Mouse (Mus musculus): ENCODE measurements around the gene Mmp17.
"Not testable (repeated sequence)": the region's sequence is repeated elsewhere in the genome, so short reads cannot be mapped to it uniquely, and the experiment has no call there.

Mmp17 gene

DNA sequence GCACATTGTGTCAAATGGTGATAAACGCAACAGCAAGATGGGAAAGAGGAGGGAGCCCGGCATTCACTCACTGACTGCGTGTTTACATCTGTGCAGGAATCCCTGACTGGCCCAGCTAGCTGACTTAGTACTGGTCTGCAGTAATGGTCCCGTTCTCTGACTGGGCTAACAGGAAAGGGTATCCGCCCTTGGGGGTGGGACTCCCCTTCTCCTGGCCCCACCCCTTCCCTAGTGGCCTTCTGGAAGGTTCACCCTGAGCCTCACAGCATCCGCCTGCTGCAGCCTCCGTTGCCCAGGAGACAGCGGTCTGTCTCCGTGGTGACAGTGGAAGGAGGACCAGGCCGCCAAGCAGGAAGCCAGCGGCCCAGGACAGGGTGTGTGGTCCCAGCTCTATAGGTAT, 6.9 kb downstream of the Mmp17 start:
- DNase-seq (ENCODE audit: low read depth, low spot score) = no peak

DNA sequence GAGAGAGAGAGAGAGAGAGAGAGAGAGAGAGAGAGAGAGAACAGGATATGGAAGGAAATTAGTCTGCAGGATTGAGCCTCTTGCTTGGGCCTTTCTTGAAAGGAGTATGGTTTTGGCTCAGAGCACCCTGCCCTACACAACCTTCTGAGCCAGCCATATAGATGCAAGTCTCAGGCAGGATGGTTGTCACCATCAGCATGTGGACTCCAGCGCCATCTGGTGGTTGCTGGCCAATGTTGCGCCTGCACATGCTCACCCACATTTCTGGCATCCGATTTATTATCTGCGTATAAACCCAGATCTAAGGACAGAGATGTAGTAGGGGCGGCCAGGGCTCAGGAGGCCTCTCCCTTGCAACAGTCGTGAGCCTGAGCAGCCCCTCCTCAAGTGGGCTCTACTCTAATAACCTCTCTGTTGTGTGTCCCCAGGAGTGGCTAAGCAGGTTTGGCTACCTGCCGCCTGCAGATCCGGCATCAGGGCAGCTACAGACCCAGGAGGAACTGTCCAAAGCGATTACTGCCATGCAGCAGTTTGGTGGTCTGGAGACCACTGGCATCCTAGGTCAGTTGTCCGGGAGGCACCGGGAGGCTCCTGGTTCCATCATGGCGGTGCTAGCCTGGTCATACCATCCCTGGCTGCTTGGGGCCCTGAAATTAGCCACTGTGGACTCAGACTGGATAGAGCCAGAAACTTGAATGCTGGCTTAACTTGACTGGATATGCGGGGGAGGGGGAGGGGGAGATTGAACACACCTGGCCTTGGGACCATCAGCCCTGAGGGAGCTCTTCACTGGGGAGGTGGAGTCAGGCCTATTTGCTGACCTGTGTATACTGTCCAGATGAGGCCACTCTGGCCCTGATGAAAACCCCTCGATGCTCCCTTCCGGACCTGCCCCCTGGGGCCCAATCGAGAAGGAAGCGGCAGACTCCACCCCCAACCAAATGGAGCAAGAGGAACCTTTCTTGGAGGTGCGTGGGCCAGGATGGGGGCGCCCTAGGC, 10.4 kb downstream of the Mmp17 start:
- DNase-seq (ENCODE audit: low read depth, low spot score) = peak; percentile 89

- no peak for DNase-seq (ENCODE audit: low read depth, low spot score)
These were observed 18.1 kb downstream of the Mmp17 start for GRCm38 (mm10) chr5:129602071-129602487.

GRCm38 (mm10) chr5:129607476-129607875, 23.5 kb downstream of the Mmp17 start:
- no peak for DNase-seq (ENCODE audit: low read depth, low spot score)

DNA sequence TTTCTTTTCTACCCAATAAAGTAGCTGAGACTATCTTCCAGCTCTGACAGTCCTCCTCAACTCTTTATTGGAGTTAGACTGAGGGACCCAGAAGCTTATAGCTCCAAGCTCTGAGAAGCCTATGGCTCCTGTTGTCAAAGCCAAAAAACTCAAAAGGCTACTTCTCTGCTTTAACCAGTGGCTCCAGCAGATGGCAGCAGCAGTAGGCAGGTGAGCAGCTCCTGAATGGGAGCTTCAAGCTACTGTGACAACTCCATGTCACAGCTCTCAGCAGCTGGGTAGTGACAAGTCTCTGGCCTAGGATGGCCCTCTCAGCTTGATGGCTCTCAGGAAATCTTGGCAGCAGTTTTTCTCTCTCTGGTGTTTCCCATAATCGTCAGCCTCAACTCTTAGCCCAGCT, 27.1 kb downstream of the Mmp17 start:
- DNase-seq (ENCODE audit: low read depth, low spot score) = peak; percentile 80

- DNase-seq (ENCODE audit: low read depth, low spot score) = not testable (repeated sequence)
These were observed 36.6 kb downstream of the Mmp17 start for GRCm38 (mm10) chr5:129620600-129620999.

- DNase-seq (ENCODE audit: low read depth, low spot score) = no peak
These were observed 37.4 kb downstream of the Mmp17 start for GRCm38 (mm10) chr5:129621361-129621760.

DNA sequence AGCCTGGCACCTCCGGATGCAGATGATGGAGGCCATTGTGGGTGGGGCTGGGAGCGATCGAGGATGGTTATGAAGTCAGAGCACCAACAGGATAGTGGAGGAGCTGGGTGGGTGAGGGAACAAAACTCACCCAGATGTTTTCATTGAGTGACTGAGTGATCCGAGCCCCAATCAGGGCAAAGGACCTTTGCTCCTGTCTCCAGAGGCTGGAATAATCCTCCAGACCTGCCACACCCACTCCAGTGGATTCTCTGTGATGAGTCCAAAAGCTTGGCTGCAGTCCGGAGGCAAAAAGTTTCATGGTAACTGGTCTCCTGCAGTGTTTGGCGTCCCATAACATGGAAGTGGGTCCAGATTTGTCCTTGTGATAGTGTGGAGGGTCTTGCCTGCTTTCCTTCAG, 42.1 kb downstream of the Mmp17 start:
- no peak for DNase-seq (ENCODE audit: low read depth, low spot score)

DNA sequence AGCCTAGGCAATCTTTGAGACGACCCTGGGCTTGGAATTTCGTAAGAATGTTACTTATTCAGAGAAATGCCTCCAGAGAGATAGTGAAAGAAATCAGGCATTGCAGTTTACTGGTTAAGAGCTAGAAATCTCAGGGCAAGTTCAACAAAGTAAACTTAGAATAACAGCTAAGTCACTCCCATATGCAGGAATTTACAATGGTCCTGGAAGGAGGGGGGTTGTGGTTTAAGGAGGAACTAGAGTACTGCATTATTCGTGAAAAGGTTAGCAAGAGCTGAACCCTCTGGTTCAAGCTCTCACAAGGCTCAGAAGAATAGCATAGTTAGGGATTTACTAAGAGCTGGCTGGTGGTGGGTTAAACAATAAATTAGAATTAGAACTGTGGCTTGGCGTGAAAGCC, 42.6 kb downstream of the Mmp17 start:
- not testable (repeated sequence) for DNase-seq (ENCODE audit: low read depth, low spot score)

GRCm38 (mm10) chr5:129632270-129633250, 48.6 kb downstream of the Mmp17 start:
- DNase-seq (ENCODE audit: low read depth, low spot score) = not testable (repeated sequence)

DNA sequence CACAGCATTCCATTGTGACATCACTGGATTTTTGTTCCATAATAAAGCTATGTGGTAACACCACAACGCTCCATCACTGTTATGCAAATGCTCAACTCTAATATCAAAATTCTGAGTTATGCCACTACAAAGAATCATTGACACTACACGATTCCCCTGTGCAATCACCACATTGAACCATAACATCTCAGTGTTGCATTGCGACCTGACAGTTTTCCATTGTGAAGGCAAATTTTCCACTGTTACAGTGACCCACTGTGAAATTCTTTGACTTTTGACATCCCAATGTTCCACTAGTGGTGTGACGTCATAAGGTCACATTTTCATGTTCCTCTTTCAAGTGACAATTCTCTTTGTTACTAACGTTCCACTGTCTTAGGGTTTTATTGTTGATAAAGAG, 66.9 kb downstream of the Mmp17 start:
- no peak for DNase-seq (ENCODE audit: low read depth, low spot score)

DNA sequence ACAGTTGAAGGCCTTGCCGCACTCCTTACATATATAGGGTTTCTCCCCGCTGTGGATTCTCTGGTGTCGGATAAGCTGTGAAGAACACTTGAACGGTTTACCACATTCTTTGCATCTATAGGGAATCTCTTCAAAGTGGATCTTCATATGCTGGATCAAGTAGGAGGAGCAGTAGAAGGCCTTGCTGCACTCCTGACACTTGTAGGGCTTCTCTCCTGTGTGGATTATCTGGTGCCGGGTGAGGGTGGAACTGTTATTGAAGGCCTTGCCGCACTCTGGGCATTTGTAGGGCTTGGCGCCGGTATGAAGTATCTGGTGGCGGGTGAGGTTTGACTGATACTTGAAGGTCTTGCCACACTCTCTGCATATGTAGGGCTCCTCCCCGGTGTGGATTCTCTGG, 73.0 kb downstream of the Mmp17 start:
- DNase-seq (ENCODE audit: low read depth, low spot score) = no peak

- DNase-seq (ENCODE audit: low read depth, low spot score) = no peak
These were observed 74.0 kb downstream of the Mmp17 start for GRCm38 (mm10) chr5:129657931-129658330.
